Mouse (Mus musculus): ENCODE measurements around the gene Arhgef17. TPM values are rescaled to one million over a fixed set of nuclear protein-coding genes. Genes with fewer than 3 reads are reported as not detected.

Arhgef17 gene
- polyA plus RNA-seq, 1 experiment from 2014 or later: 8.3 TPM

DNA sequence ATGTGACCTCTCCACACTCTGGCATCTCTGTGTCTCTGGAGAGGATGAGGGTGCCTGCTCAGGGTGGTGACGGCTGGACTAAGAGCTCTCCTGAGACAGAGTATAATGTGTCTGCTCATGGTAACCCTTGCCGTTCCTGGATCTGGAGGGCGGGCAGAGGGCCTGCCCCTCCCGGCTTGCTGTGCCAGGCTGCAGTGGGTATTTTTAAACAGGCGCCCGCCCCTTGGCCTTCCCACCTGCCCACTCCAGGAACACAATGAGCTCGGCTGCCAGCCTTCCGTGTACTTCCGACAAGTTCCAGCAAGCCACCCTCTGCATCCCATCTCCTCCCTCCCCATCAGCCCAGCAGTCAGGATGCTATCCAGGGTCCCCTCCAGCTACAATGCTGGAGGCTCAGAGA is 20.1 kb downstream of the Arhgef17 start:
- Histone ChIP-seq H3K27me3 (no peaks in the 10 kb centered on the region), H3K4me2 (peak overlapping the region; percentile 35), H3K4me3 (replicated peaks) (no peak overlapping the region), H3K9me3 (no peaks in the 10 kb centered on the region), H3K9ac (replicated peaks) (0 out of 2 replicates have a peak overlapping the region, but pooled peaks have one; percentile 13), H3K36me3 (peaks cover 57% of the 10 kb centered on the region), H3K27ac (peak overlapping the region; percentile 51; the same call in 1 of the 2 replicates), H3K4me1 (replicated peaks) (peaks cover 60% of the 10 kb centered on the region)
- WGBS: 59% methylated on average over 9 of the region's 9 CpGs
- no peak for ATAC-seq (ENCODE audit: insufficient number of reproducible peaks, insufficient read depth, low FRiP score, low TSS enrichment, low read depth)

DNA sequence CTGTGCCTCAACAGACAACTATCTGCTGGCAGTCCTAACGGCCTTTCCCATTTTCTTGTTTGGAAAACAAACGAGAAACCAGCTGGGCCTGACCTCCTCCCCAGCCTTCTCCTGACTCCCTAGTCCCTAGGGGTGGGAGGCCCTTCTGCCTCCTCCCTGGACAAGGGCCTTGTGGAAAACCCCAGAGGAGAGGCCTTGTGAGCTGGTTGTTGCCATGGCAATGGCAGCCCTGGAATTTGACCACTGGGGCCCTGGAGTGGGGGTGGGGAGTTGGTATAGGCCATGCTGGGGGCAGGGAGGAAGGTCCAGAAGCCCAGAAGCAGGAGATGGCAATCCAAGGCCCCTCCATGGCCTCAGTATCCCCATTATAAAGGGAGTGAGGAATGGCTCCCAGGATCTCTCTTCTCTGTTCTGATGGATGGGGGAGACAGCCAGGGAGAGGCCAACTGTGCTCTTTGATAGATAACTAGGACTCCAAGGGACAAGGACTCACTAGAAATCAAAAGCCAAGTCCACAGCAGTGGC is 20.6 kb downstream of the Arhgef17 start:
- Histone ChIP-seq H3K4me2 (peak overlapping the region; percentile 35), H3K9ac (replicated peaks) (0 out of 2 replicates have a peak overlapping the region, but pooled peaks have one; percentile 24), H3K27me3 (no peaks in the 10 kb centered on the region), H3K4me3 (replicated peaks) (no peak overlapping the region), H3K4me1 (replicated peaks) (peaks cover 56% of the 10 kb centered on the region), H3K27ac (peak overlapping the region; percentile 51; the same call in 1 of the 2 replicates), H3K9me3 (no peaks in the 10 kb centered on the region), H3K36me3 (peaks cover 52% of the 10 kb centered on the region)
- WGBS: 8% methylated on average over 2 of the region's 2 CpGs
- ATAC-seq (ENCODE audit: insufficient number of reproducible peaks, insufficient read depth, low FRiP score, low TSS enrichment, low read depth): no peak

DNA sequence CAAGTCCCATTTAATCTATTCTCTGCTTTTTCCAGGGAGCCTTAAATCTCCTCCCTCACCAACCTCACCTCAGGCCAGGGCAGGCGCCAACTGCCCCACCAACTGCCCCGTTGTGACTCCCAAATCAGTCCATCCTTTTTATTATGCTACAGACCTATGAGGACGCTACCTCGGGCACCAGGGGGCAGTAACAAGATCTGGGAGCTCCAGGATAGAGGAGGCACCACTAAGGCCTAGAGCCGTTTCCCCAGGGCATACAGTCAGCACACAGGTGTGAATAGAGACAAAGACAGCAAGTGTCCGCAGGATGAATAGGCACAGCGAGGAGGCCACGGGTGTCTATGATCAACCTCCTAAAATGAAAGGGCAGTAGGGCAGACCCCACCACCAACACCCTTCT is 23.3 kb downstream of the Arhgef17 start:
- Histone ChIP-seq H3K9ac (replicated peaks) (no peak overlapping the region), H3K27ac (peak overlapping the region; percentile 89), H3K36me3 (peaks cover 42% of the 10 kb centered on the region), H3K4me1 (replicated peaks) (peaks cover 45% of the 10 kb centered on the region), H3K27me3 (no peaks in the 10 kb centered on the region), H3K4me2 (no peak overlapping the region), H3K9me3 (no peaks in the 10 kb centered on the region), H3K4me3 (replicated peaks) (no peak overlapping the region)
- no peak for ATAC-seq (ENCODE audit: insufficient number of reproducible peaks, insufficient read depth, low FRiP score, low TSS enrichment, low read depth)
- WGBS: 47% methylated on average over 8 of the region's 8 CpGs

DNA sequence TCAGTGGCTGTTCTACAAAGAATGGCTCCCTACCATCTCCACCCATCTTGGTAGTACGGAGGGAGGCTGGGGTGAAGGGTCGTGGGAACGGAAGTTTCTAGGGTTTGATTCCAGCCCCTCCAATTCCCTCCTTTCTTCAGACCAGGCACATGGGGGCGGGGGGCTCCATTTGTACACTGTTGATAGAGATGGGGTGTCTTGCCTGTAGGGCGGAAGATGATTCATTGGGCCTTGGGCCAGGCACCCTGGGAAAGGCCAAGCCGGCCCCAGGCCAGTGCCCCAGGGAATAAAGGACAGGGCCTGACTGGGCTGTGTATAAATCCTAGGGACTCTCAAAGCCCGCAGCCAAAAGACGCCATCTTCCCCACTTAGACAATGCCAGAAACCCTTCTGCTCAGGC is 23.8 kb downstream of the Arhgef17 start:
- Histone ChIP-seq H3K9ac (replicated peaks) (no peak overlapping the region), H3K4me2 (peak overlapping the region; percentile 42; the same call in 1 of the 2 replicates), H3K4me1 (replicated peaks) (peaks cover 42% of the 10 kb centered on the region), H3K36me3 (peaks cover 37% of the 10 kb centered on the region), H3K9me3 (no peaks in the 10 kb centered on the region), H3K27ac (peak overlapping the region; percentile 89), H3K27me3 (no peaks in the 10 kb centered on the region), H3K4me3 (replicated peaks) (no peak overlapping the region)
- WGBS: 84% methylated on average over 8 of the region's 8 CpGs
- 0 out of 2 replicates have a peak, but pooled peaks have one; percentile 16 for ATAC-seq (ENCODE audit: insufficient number of reproducible peaks, insufficient read depth, low FRiP score, low TSS enrichment, low read depth)

DNA sequence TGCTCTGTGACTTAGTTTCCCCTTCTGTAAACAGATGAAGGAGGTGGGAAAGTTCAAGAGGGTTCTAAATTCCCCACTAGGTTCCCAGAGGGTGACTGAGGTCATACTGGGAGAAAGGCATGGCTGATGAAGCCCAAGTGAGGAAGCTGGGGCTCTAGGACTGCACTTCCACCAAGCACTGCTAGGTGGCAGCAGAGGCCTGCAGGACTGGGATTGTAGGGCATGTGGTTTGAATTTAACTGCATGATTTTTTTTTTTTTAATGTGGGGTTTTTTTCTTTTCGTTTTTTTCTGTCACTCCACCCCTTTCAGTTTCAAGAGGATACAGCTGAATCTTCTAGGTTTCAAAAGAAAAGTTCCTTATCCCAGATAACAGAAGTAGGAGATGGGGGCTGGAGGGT is 24.7 kb downstream of the Arhgef17 start:
- peak overlapping the region; percentile 89 for H3K27ac ChIP-seq
- 4% methylated on average over 1 of the region's 1 CpGs for WGBS
- H3K4me1 ChIP-seq (replicated peaks): peaks cover 35% of the 10 kb centered on the region
- peaks cover 32% of the 10 kb centered on the region for H3K36me3 ChIP-seq
- no peak overlapping the region for H3K9ac ChIP-seq (replicated peaks)
- H3K9me3 ChIP-seq: no peaks in the 10 kb centered on the region
- H3K27me3 ChIP-seq: no peaks in the 10 kb centered on the region
- no peak overlapping the region for H3K4me3 ChIP-seq (replicated peaks)
- no peak for ATAC-seq (ENCODE audit: insufficient number of reproducible peaks, insufficient read depth, low FRiP score, low TSS enrichment, low read depth)
- H3K4me2 ChIP-seq: peak overlapping the region; percentile 42

DNA sequence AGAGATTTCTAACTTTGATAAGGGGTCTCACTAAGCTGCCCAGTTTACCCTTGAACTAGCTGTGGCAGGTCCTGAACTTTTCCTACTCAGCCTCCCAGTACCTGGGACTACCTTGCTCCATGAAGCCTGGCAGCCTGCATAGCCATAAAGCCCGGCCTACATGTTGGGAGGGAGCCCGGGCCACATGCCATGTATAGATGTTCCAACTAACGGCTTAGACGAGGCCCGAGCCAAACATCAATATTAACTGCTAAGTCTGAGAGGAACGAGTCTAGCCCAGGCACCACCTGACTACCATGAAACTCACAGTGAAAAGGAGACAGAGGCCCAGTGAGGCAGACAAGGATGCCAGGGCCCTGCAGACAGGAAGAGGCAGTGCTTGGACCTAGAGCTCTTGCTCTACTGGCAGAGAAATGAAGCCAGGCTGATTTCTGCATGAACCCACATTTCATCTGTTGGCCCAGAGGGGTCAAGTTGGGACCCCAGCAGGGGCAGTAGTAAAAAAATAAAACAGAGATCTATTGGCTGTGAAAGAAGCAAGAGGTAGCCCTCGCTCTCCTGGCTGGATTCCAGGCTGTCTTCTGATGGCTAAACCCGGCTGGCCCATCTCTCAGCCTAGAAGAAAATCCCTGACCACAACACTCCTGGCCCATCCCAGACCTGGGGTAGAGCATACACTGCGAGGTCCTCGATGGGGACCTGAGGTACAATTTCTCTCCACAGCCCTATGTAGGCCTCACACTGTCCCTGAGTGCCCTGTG is 25.7 kb downstream of the Arhgef17 start:
- 90% methylated on average over 10 of the region's 10 CpGs for WGBS
- no peak for ATAC-seq (ENCODE audit: insufficient number of reproducible peaks, insufficient read depth, low FRiP score, low TSS enrichment, low read depth)

DNA sequence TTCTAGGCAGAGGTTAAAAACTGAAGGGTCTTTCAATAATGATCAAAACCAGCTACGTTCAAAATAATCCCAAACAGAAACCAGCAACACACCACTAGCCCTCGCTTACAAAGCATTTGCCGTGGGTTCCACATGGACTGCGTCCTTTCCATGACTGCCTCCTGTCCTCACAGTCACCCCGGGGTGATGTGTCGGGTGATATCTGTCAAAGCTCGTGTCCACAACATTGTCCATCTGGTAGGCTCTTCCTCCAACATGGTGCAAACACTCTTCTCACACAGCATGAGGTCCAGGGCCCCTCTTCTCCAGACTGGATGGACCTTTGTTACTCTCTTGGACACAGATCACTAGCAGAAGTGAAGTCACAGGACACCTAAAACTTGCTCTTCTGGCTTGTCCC is 26.9 kb downstream of the Arhgef17 start:
- H3K4me2 ChIP-seq: no peak overlapping the region
- no peak for ATAC-seq (ENCODE audit: insufficient number of reproducible peaks, insufficient read depth, low FRiP score, low TSS enrichment, low read depth)

More for the DNA sequence above, 25.7 kb downstream of the Arhgef17 start:
- H3K36me3 ChIP-seq: peaks cover 28% of the 10 kb centered on the region
- H3K4me2 ChIP-seq: no peak overlapping the region
- no peaks in the 10 kb centered on the region for H3K27me3 ChIP-seq
- no peak overlapping the region for H3K27ac ChIP-seq
- no peak overlapping the region for H3K4me3 ChIP-seq (replicated peaks)
- H3K9ac ChIP-seq (replicated peaks): no peak overlapping the region
- H3K9me3 ChIP-seq: no peaks in the 10 kb centered on the region
- peaks cover 24% of the 10 kb centered on the region for H3K4me1 ChIP-seq (replicated peaks)

DNA sequence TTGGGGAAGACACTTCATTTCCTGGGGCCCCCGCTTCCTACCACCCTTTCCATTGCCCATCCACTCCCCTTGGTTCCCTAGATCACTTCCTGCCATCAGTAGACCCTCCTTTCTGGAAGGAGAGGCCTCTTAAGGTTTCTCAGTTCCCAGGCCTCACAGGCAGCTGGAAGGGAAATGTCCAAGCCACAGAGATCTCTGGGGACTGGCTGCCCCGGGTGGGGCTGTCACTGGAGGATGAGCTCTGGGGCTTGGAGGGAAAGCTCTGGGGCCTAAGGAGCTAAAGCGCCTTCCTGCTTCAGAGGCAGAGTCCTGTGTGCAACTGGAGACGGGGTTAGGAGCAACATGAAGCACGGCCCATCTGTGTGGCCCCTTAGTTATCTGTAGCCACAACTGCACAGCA is 27.3 kb downstream of the Arhgef17 start:
- H3K4me2 ChIP-seq: no peak overlapping the region
- ATAC-seq (ENCODE audit: insufficient number of reproducible peaks, insufficient read depth, low FRiP score, low TSS enrichment, low read depth): no peak
- no peak overlapping the region; the same call in 1 of the 2 replicates for H3K9ac ChIP-seq (replicated peaks)
- H3K4me1 ChIP-seq (replicated peaks): peaks cover 17% of the 10 kb centered on the region
- WGBS: 85% methylated on average over 5 of the region's 5 CpGs
- H3K27me3 ChIP-seq: no peaks in the 10 kb centered on the region
- H3K27ac ChIP-seq: no peak overlapping the region
- no peaks in the 10 kb centered on the region for H3K9me3 ChIP-seq
- no peak overlapping the region for H3K4me3 ChIP-seq (replicated peaks)
- H3K36me3 ChIP-seq: peaks cover 25% of the 10 kb centered on the region

More for the DNA sequence above, 26.9 kb downstream of the Arhgef17 start:
- Histone ChIP-seq H3K9ac (replicated peaks) (no peak overlapping the region), H3K4me1 (replicated peaks) (peaks cover 17% of the 10 kb centered on the region), H3K36me3 (peaks cover 27% of the 10 kb centered on the region), H3K27me3 (no peaks in the 10 kb centered on the region), H3K9me3 (no peaks in the 10 kb centered on the region), H3K4me3 (replicated peaks) (no peak overlapping the region), H3K27ac (no peak overlapping the region)
- WGBS: 87% methylated on average over 7 of the region's 7 CpGs

DNA sequence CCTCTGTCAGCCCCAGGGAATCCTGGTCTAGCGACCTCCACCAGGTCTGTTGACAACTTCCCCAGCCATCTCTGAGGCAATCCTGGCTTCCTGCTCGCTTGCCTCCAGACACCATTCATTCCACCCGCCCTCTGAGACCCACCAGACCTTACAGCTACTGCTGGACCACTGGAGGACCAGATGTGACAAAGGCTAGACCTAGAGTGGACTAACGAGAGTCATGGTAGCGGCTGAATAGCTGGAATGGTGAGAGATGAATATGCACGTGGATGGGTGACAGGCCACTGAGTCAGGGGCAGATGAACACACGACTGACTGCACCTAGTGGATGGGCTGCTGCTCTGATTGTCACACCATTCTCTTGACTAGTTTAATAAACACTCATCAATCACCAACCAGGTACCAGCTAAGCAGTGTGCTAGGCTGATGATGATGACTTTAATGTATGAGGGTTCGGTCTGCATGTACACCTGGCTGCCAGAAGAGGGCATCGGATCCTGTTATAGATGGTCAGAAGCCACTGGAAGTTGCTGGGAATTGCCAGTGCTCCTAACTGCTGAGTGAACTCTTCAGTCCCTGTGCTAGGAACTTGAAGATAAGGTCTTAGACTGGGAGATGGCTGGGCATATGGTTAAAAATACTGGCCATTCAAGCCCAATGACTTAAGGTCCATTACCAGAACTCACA is 29.3 kb downstream of the Arhgef17 start:
- Histone ChIP-seq H3K27me3 (no peaks in the 10 kb centered on the region), H3K4me1 (replicated peaks) (peaks cover 2% of the 10 kb centered on the region), H3K4me3 (replicated peaks) (no peak overlapping the region), H3K9ac (replicated peaks) (no peak overlapping the region), H3K27ac (no peak overlapping the region), H3K9me3 (no peaks in the 10 kb centered on the region), H3K36me3 (peaks cover 24% of the 10 kb centered on the region), H3K4me2 (no peak overlapping the region)
- WGBS: 83% methylated on average over 9 of the region's 9 CpGs
- ATAC-seq (ENCODE audit: insufficient number of reproducible peaks, insufficient read depth, low FRiP score, low TSS enrichment, low read depth): no peak

DNA sequence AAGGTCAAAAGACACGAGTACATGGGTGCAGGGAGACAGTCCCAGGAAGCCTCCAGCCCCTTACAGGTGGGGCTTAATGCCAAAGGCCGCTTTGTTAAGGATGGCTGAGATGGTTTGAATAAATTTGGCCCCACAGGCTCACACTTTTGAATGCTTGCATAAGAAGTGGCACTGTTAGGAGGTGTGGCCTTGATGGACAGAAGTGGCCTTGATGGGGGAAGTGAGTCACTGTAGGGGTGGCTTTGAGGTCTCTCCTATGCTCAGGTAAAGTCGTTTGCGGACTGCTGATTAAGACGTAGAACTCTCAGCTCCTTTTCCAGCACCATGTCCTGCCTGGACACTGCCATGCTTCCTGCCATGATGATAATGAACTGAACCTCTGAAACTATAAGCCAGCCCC is 34.1 kb downstream of the Arhgef17 start:
- no peak overlapping the region for H3K4me2 ChIP-seq
- 81% methylated on average over 5 of the region's 5 CpGs for WGBS
- H3K27me3 ChIP-seq: peaks cover 3% of the 10 kb centered on the region; the same call in 1 of the 2 replicates
- no peak overlapping the region for H3K4me3 ChIP-seq (replicated peaks)
- ATAC-seq (ENCODE audit: insufficient number of reproducible peaks, insufficient read depth, low FRiP score, low TSS enrichment, low read depth): no peak
- H3K36me3 ChIP-seq: peaks cover 18% of the 10 kb centered on the region
- no peak overlapping the region for H3K9ac ChIP-seq (replicated peaks)
- H3K27ac ChIP-seq: no peak overlapping the region
- H3K4me1 ChIP-seq (replicated peaks): peaks cover 33% of the 10 kb centered on the region
- H3K9me3 ChIP-seq: no peaks in the 10 kb centered on the region

DNA sequence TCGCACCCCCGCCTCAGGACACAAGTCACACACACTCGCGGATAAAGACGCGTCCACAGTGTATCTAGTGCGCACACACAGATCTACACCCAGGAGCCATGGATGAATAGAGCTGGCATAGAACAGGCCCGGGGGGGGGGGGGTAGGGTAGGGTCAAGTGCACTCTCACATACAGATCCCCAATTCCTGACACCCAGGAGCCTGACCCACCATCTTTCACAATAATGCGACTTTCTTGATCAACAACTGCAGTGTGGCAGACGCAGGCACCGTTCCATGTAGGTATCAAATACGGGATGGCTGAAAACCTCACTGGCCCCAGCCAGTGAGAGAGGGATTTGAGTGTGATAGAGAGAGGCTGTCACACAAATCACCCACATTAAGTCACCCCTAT is 37.1 kb downstream of the Arhgef17 start:
- peak overlapping the region; percentile 56 for H3K4me3 ChIP-seq (replicated peaks)
- 2% methylated on average over 12 of the region's 12 CpGs for WGBS
- no peak overlapping the region for H3K27ac ChIP-seq
- H3K36me3 ChIP-seq: peaks cover 29% of the 10 kb centered on the region
- no peaks in the 10 kb centered on the region for H3K9me3 ChIP-seq
- peak overlapping the region; percentile 81 for H3K9ac ChIP-seq (replicated peaks)
- peak overlapping the region; percentile 95 for H3K4me2 ChIP-seq
- peaks cover 37% of the 10 kb centered on the region for H3K4me1 ChIP-seq (replicated peaks)
- H3K27me3 ChIP-seq: peaks cover 3% of the 10 kb centered on the region; the same call in 1 of the 2 replicates
- peak; percentile 18; the same call in 1 of the 2 replicates for ATAC-seq (ENCODE audit: insufficient number of reproducible peaks, insufficient read depth, low FRiP score, low TSS enrichment, low read depth)

Measured in limb, embryonic 12.5 days (tissue).